Mouse (Mus musculus) MEL (cell line): ENCODE measurements around the gene Ltb4r2. TPM values are rescaled to one million over a fixed set of nuclear protein-coding genes. Genes with fewer than 3 reads are reported as not detected.
"Not testable (repeated sequence)": the region's sequence is repeated elsewhere in the genome, so short reads cannot be mapped to it uniquely, and the experiment has no call there.

Experiments
- DNase-seq: peaks from one replicate; pipeline ENCODE4 v3.0.0; 2011; ENCODE audit warnings: low read depth, low spot score
- H3K27ac ChIP-seq: 2 replicates; pipeline ENCODE4 v1.5.1; 2012; ENCODE audit warnings: low read depth, mild to moderate bottlenecking, control low read depth, low read length, moderate library complexity; ENCODE audit not compliant: control insufficient read depth
- H3K27me3 ChIP-seq, 2 experiments: fragments of 150-350 bp in 1 of 2; sonication (generic) in 1 of 2; 2 replicates each; pipeline ENCODE4 v1.6.1; 2012; ENCODE audit warnings: low read length in 2 of 2, mild to moderate bottlenecking in 2 of 2, improper control_type of control experiment in 1 of 2, moderate library complexity in 1 of 2; ENCODE audit not compliant: insufficient read depth in 2 of 2, control insufficient read depth in 1 of 2
- H3K36me3 ChIP-seq, 2 experiments: 2 replicates each; pipeline ENCODE4 v1.6.1; 2012 to 2014; ENCODE audit warnings: low read length in 2 of 2, improper control_type of control experiment in 1 of 2, inconsistent platforms in 1 of 2, mild to moderate bottlenecking in 1 of 2; ENCODE audit not compliant: insufficient read depth in 2 of 2, control insufficient read depth in 1 of 2
- H3K4me1 ChIP-seq, 2 experiments: fragments of 150-350 bp in 1 of 2; sonication (generic) in 1 of 2; 2 replicates each; pipeline ENCODE4 v1.6.1; 2012; ENCODE audit warnings: low read length in 2 of 2, improper control_type of control experiment in 1 of 2, mild to moderate bottlenecking in 1 of 2; ENCODE audit not compliant: insufficient read depth in 2 of 2, control insufficient read depth in 1 of 2
- H3K4me3 ChIP-seq, 2 experiments: fragments of 150-350 bp in 1 of 2; sonication (generic) in 1 of 2; 2 replicates each; pipeline ENCODE4 v1.5.1; 2012; ENCODE audit warnings: low read depth in 2 of 2, low read length in 2 of 2, mild to moderate bottlenecking in 2 of 2, moderate library complexity in 2 of 2, control low read depth in 1 of 2, improper control_type of control experiment in 1 of 2; ENCODE audit not compliant: control insufficient read depth in 1 of 2, insufficient read depth in 1 of 2
- H3K79me2 ChIP-seq: 2 replicates; pipeline ENCODE4 v1.6.1; 2012; ENCODE audit warnings: mild to moderate bottlenecking, low read length, moderate library complexity; ENCODE audit not compliant: control insufficient read depth, poor library complexity, insufficient read depth
- H3K9ac ChIP-seq: 2 replicates; pipeline ENCODE4 v1.6.1; 2012; ENCODE audit warnings: low read depth, mild to moderate bottlenecking, control low read depth, low read length, moderate library complexity; ENCODE audit not compliant: control insufficient read depth, poor library complexity, severe bottlenecking
- H3K9me3 ChIP-seq: fragments of 150-350 bp; sonication (generic); replicated peaks from 2 replicates; pipeline ENCODE4 v1.6.1; 2012; ENCODE audit warnings: mild to moderate bottlenecking, low read length, improper control_type of control experiment, moderate library complexity; ENCODE audit not compliant: insufficient read depth
- BHLHE40 ChIP-seq: IDR thresholded peaks from 2 replicates; pipeline ENCODE4 v1.6.1; 2012; ENCODE audit warnings: low read depth, mild to moderate bottlenecking, inconsistent platforms, low read length, improper control_type of control experiment, borderline replicate concordance
- CTCF ChIP-seq, 3 experiments: IDR thresholded peaks in 2 of 3; conservative IDR thresholded peaks in 1 of 3; 2 replicates each; pipeline ENCODE4 v1.5.1; 2011 to 2012; ENCODE audit warnings: low read length in 3 of 3, low read depth in 2 of 3, mild to moderate bottlenecking in 2 of 3, improper control_type of control experiment in 1 of 3, inconsistent platforms in 1 of 3, mixed read lengths in 1 of 3, moderate library complexity in 1 of 3; ENCODE audit not compliant: control insufficient read depth in 1 of 3, insufficient read depth in 1 of 3, poor library complexity in 1 of 3, severe bottlenecking in 1 of 3
- GABPA ChIP-seq: IDR thresholded peaks from 2 replicates; pipeline ENCODE4 v1.6.1; 2012; ENCODE audit warnings: low read depth, mild to moderate bottlenecking, inconsistent platforms, low read length, improper control_type of control experiment, moderate library complexity
- GATA1 ChIP-seq: IDR thresholded peaks from 2 replicates; pipeline ENCODE4 v1.6.1; 2011; ENCODE audit warnings: low read depth, low read length, improper control_type of control experiment
- HCFC1 ChIP-seq: IDR thresholded peaks from 2 replicates; pipeline ENCODE4 v1.6.1; 2012; ENCODE audit warnings: low read depth, mild to moderate bottlenecking, inconsistent platforms, low read length, improper control_type of control experiment, moderate library complexity
- MAFK ChIP-seq: IDR thresholded peaks from 2 replicates; pipeline ENCODE4 v1.6.1; 2011; ENCODE audit warnings: low read depth, mild to moderate bottlenecking, low read length, improper control_type of control experiment, borderline replicate concordance
- MAX ChIP-seq: IDR thresholded peaks from 2 replicates; pipeline ENCODE4 v1.6.1; 2011; ENCODE audit warnings: low read length, improper control_type of control experiment
- MAZ ChIP-seq: IDR thresholded peaks from 2 replicates; pipeline ENCODE4 v1.6.1; 2012; ENCODE audit warnings: low read depth, mild to moderate bottlenecking, inconsistent platforms, low read length, improper control_type of control experiment
- MXI1 ChIP-seq: IDR thresholded peaks from 2 replicates; pipeline ENCODE4 v1.6.1; 2011; ENCODE audit warnings: mild to moderate bottlenecking, low read depth, low read length, improper control_type of control experiment
- NRF1 ChIP-seq: IDR thresholded peaks from 2 replicates; pipeline ENCODE4 v1.6.1; 2014; ENCODE audit warnings: low read depth, mild to moderate bottlenecking, inconsistent platforms, low read length, improper control_type of control experiment, moderate library complexity; ENCODE audit not compliant: poor library complexity, insufficient read depth, severe bottlenecking
- RAD21 ChIP-seq: IDR thresholded peaks from 2 replicates; pipeline ENCODE4 v1.6.1; 2011; ENCODE audit warnings: mild to moderate bottlenecking, low read depth, low read length, improper control_type of control experiment
- SIN3A ChIP-seq: IDR thresholded peaks from 2 replicates; pipeline ENCODE4 v1.6.1; 2012; ENCODE audit warnings: low read length, improper control_type of control experiment, inconsistent platforms
- SMC3 ChIP-seq: IDR thresholded peaks from 2 replicates; pipeline ENCODE4 v1.6.1; 2011; ENCODE audit warnings: low read depth, low read length, improper control_type of control experiment
- TAL1 ChIP-seq: IDR thresholded peaks from 2 replicates; pipeline ENCODE4 v1.6.1; 2012; ENCODE audit warnings: mild to moderate bottlenecking, inconsistent platforms, low read length, moderate library complexity, mixed read lengths
- TCF12 ChIP-seq: IDR thresholded peaks from 2 replicates; pipeline ENCODE4 v1.6.1; 2014; ENCODE audit warnings: low read depth, mild to moderate bottlenecking, inconsistent platforms, low read length, improper control_type of control experiment, moderate library complexity
- ZC3H11A ChIP-seq: IDR thresholded peaks from 2 replicates; pipeline ENCODE4 v1.6.1; 2012; ENCODE audit warnings: low read depth, mild to moderate bottlenecking, inconsistent platforms, low read length, improper control_type of control experiment
- ZMIZ1 ChIP-seq: IDR thresholded peaks from 2 replicates; pipeline ENCODE4 v1.6.1; 2012; ENCODE audit warnings: low read depth, mild to moderate bottlenecking, inconsistent platforms, low read length, improper control_type of control experiment, moderate library complexity
- polyA plus RNA-seq, 2 experiments: library from polyadenylated mRNA; stranded (reverse) in 1 of 2; unstranded in 1 of 2; fragments of >175 nt in 1 of 2; fragments of >200 nt in 1 of 2; gene quantifications; 2 replicates each; pipeline versions ENCODE4 v1.2.1 to v1.2.4; 2012; ENCODE audit warnings: low replicate concordance in 2 of 2, low read depth in 1 of 2; ENCODE audit not compliant: insufficient read length in 2 of 2, insufficient read depth in 1 of 2, missing spikeins in 1 of 2
- total RNA-seq: library from RNA; depleted of rRNA; stranded (reverse); fragments of 300-350 nt; gene quantifications from 2 replicates; pipeline ENCODE4 v1.2.3, GENCODE M21; 2012

Ltb4r2 gene
- total and polyA plus RNA-seq, 3 experiments, result 0.19 to 0.52 TPM; not detected in 1

- peaks cover 6 to 19% of the 10 kb centered on the region in 2 experiments for H3K4me1 ChIP-seq
- H3K36me3 ChIP-seq, H3K9ac ChIP-seq, H3K4me3 ChIP-seq, H3K79me2 ChIP-seq, H3K27ac ChIP-seq, H3K9me3 ChIP-seq, H3K27me3 ChIP-seq: not testable (repeated sequence)
- peak; percentile 75 for DNase-seq
- TF ChIP-seq CTCF (IDR thresholded peaks at IDR 0.05 in 2 of 3, conservative IDR thresholded peaks at IDR 0.05 in 1 of 3; ENCODE audit: control insufficient read depth in 1 of 3, insufficient read depth in 1 of 3, low read depth in 2 of 3, low read length in 3 of 3, poor library complexity in 1 of 3, severe bottlenecking in 1 of 3), result peak; percentile 63 to 75 (median 66); a peak in 5 of 6 replicates
- TF ChIP-seq ZC3H11A, result peak; percentile 62
- 0 out of 2 replicates have a peak, but pooled peaks have one; percentile 31 for TF ChIP-seq SIN3A
- peak; percentile 62 for TF ChIP-seq NRF1
- 0 out of 2 replicates have a peak, but pooled peaks have one; percentile 35 for TF ChIP-seq HCFC1
- TF ChIP-seq ZMIZ1, result 0 out of 2 replicates have a peak, but pooled peaks have one; percentile 20
- 0 out of 2 replicates have a peak, but pooled peaks have one; percentile 23 for TF ChIP-seq BHLHE40
- TF ChIP-seq SMC3, result peak; percentile 69
- TF ChIP-seq RAD21, result peak; percentile 67
- TF ChIP-seq MXI1, result 0 out of 2 replicates have a peak, but pooled peaks have one; percentile 22
Measured at GRCm38 (mm10) chr14:55760156-55760555, 1.1 kb upstream of the Ltb4r2 start.

- H3K79me2 ChIP-seq, result no peaks in the 10 kb centered on the region
- peaks cover 6 to 27% of the 10 kb centered on the region in 2 experiments for H3K4me1 ChIP-seq
- no peak overlapping the region for H3K4me3 ChIP-seq
- H3K36me3 ChIP-seq, result peaks cover 0 to 4% of the 10 kb centered on the region in 2 experiments; a peak in 2 of 4 replicates
- no peak overlapping the region for H3K9ac ChIP-seq
- no peak for TF ChIP-seq MAZ
- TF ChIP-seq SIN3A, result no peak
- no peak for TF ChIP-seq GABPA
- TF ChIP-seq TCF12, result no peak
- no peak for TF ChIP-seq MAX
- no peak for TF ChIP-seq MAFK
- TF ChIP-seq GATA1, result no peak
- no peak for TF ChIP-seq TAL1
- TF ChIP-seq, all 39 proteins: peak for 0
- H3K27ac ChIP-seq, result no peak overlapping the region
- H3K27me3 ChIP-seq, result no peaks in the 10 kb centered on the region
- no peak for DNase-seq
- no peaks in the 10 kb centered on the region for H3K9me3 ChIP-seq
Measured at GRCm38 (mm10) chr14:55762001-55762821, 983 bp downstream of the Ltb4r2 start.
